8 mouse cellular contexts compared by ENCODE assay signal in the genomic region with DNA sequence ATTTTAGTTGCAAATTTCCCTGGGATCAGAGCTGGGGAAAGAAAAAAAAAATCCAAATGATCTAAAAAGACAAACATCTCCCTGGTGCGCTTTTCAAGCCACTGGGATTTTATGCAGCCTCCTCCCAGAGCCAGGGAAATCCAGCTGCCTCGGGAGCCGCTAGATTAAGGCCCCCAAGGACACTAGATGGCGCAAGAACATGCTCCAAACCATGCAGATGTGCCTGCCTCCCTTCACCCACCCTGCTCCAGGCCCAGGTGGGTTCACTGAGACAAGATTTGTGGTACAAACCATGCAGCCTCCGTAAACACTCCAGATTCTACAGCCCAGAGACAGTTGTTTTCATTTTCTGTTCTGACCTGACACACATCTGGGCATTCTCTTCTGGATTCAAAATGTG.
DNase-seq lines count a peak whose midpoint lies in the region; ATAC-seq and TF ChIP-seq lines count a peak whose summit lies in the region.

No protein-coding gene starts in this region.

- no peaks in the 10 kb centered on the region for H3K9me3 ChIP-seq in liver, embryonic 12.5 days (replicated peaks)
- no peaks in the 10 kb centered on the region for H3K9me3 ChIP-seq in limb, embryonic 14.5 days (ENCODE audit: control insufficient read depth, low read length)
- no peaks in the 10 kb centered on the region for H3K9me3 ChIP-seq in neural tube, embryonic 15.5 days (replicated peaks)

- TF ChIP-seq POLR2A in limb, embryonic 14.5 days (IDR thresholded peaks at IDR 0.05; ENCODE audit: borderline replicate concordance, extremely low read depth, insufficient read depth, insufficient read length): no peak

- H3K27ac ChIP-seq in liver, embryonic 12.5 days: no peak overlapping the region
- no peak overlapping the region for H3K27ac ChIP-seq in limb, embryonic 14.5 days (replicated peaks; ENCODE audit: low read depth, low read length)
- peak overlapping the region; percentile 56; the same call in 1 of the 2 replicates for H3K27ac ChIP-seq in neural tube, embryonic 15.5 days (replicated peaks)

- peaks cover 5% of the 10 kb centered on the region; the same call in 1 of the 2 replicates for H3K4me1 ChIP-seq in liver, embryonic 12.5 days
- peaks cover 8% of the 10 kb centered on the region for H3K4me1 ChIP-seq in limb, embryonic 14.5 days (ENCODE audit: control insufficient read depth, insufficient read depth, low read length)
- H3K4me1 ChIP-seq in neural tube, embryonic 15.5 days: peaks cover 53% of the 10 kb centered on the region

- no peaks in the 10 kb centered on the region for H3K36me3 ChIP-seq in liver, embryonic 12.5 days
- no peaks in the 10 kb centered on the region for H3K36me3 ChIP-seq in limb, embryonic 14.5 days (ENCODE audit: control insufficient read depth, insufficient read depth, low read length)
- no peaks in the 10 kb centered on the region for H3K36me3 ChIP-seq in neural tube, embryonic 15.5 days

- H3K9ac ChIP-seq in liver, embryonic 12.5 days: no peak overlapping the region
- no peak overlapping the region for H3K9ac ChIP-seq in limb, embryonic 14.5 days (ENCODE audit: low read depth, low read length, severe bottlenecking)
- no peak overlapping the region for H3K9ac ChIP-seq in neural tube, embryonic 15.5 days (replicated peaks)

- no peak for ATAC-seq in liver, embryonic 12.5 days
- ATAC-seq in limb, embryonic 14.5 days (ENCODE audit: low FRiP score, low read depth): no peak
- 0 out of 2 replicates have a peak, but pooled peaks have one; percentile 37 for ATAC-seq in neural tube, embryonic 15.5 days (ENCODE audit: low FRiP score)

- H3K27me3 ChIP-seq in liver, embryonic 12.5 days (replicated peaks): no peaks in the 10 kb centered on the region
- H3K27me3 ChIP-seq in limb, embryonic 14.5 days (ENCODE audit: control insufficient read depth, insufficient read depth, low read length): no peaks in the 10 kb centered on the region
- no peaks in the 10 kb centered on the region for H3K27me3 ChIP-seq in neural tube, embryonic 15.5 days (replicated peaks)

- DNase-seq in liver: peak; percentile 45
- peak; percentile 55 to 57 for DNase-seq in cerebellum, postnatal 36 days
- peak; percentile 18 to 41 for DNase-seq in gastrocnemius, adult 8-10 months (ENCODE audit: low spot score in 2 of 2)
- peak; percentile 29 for DNase-seq in kidney, adult 11 months
- peak; percentile 50 for DNase-seq in limb, embryonic 14.5 days (ENCODE audit: low spot score)
- peak; percentile 79 to 86 for DNase-seq in thymus, postnatal 36 days

- H3K4me3 ChIP-seq in liver, embryonic 12.5 days: no peak overlapping the region
- H3K4me3 ChIP-seq in limb, embryonic 14.5 days (replicated peaks; ENCODE audit: low read length): no peak overlapping the region
- no peak overlapping the region for H3K4me3 ChIP-seq in neural tube, embryonic 15.5 days (replicated peaks)

- WGBS in liver, embryonic 12.5 days (ENCODE audit: insufficient replicate concordance): 29% methylated on average over 5 of the region's 5 CpGs
- 18% methylated on average over 5 of the region's 5 CpGs for WGBS in limb, embryonic 14.5 days
- WGBS in neural tube, embryonic 15.5 days: 13% methylated on average over 5 of the region's 5 CpGs

- H3K4me2 ChIP-seq in liver, embryonic 12.5 days: no peak overlapping the region
- H3K4me2 ChIP-seq in limb, embryonic 14.5 days (replicated peaks; ENCODE audit: low read depth, low read length, severe bottlenecking): no peak overlapping the region
- no peak overlapping the region for H3K4me2 ChIP-seq in neural tube, embryonic 15.5 days

Comparison
In these comparisons a context has a peak if more than half of its experiments do, and no peak if none do; other contexts are left out.
1. DNase-seq: peak in every context shown above with its lines; median percentile 82 in thymus, postnatal 36 days; 56 in cerebellum, postnatal 36 days; 50 in limb, embryonic 14.5 days; 45 in liver; 30 in gastrocnemius, adult 8-10 months; 29 in kidney, adult 11 months.